Mouse (Mus musculus): Measurements from ENCODE around the gene Lpcat2.
"Not testable (repeated sequence)": the region's sequence is repeated elsewhere in the genome, so short reads cannot be mapped to it uniquely, and the experiment has no call there.

Gene Lpcat2

DNA sequence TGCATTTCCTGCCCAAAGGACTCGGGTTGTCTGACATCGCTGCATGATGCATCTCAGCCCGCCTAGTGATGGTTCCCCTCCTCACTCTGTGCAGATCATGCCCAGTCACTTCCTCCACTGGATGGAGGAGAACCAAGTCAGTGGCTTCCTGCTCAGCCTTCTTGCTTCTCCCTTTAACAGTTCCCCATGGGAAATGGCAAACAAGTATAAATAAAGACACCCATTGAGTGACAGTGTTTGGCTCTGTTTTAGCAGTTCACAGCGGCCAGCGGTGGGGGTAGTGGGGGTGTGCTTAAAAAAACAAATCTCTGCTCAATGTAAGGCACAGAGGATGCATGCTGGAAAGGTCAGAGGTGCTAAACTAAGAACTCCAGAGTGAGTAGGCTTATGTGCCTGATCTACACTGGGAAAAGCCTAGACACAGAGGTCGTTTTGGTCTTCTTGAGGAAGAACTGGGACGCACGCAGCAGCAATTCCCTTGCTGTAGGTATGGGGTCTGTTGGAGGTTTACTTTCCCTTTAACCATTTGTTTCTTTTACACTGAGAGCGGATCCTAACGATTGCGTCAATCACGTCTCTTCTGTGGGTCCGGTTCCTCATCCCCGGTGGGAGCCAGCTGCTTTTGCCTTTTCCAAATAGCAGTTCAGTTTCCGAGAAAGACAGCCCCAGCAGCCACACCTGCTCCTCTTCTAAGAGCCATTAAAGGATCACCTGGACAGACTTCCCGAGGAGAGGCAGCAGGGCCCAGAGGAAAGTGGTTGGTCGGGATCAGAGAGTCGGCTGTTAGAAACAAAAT, 1.8 kb upstream of the Lpcat2 start:
- DNase-seq (ENCODE audit: low read depth, low spot score): no peak

DNA sequence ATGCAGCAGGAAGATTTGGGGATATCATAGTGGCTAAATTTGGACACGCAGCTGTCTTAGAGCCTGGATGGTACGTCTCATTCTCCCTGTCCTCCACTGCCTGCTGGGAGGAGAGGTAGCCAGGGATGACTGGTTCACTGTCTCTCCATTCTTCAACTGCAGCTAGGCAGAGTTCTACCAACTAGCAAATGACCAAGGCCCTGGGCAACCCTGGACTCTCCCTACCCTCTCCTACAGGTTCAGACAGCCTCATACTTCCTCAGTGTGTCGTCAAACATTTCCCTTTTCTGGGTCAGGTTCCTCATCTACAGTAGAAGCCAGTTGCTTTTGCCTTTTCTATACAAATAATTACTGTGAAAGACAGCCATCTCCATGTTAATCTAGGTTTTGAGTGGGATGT, 466 bp upstream of the Lpcat2 start:
- DNase-seq (ENCODE audit: low read depth, low spot score): no peak

DNA sequence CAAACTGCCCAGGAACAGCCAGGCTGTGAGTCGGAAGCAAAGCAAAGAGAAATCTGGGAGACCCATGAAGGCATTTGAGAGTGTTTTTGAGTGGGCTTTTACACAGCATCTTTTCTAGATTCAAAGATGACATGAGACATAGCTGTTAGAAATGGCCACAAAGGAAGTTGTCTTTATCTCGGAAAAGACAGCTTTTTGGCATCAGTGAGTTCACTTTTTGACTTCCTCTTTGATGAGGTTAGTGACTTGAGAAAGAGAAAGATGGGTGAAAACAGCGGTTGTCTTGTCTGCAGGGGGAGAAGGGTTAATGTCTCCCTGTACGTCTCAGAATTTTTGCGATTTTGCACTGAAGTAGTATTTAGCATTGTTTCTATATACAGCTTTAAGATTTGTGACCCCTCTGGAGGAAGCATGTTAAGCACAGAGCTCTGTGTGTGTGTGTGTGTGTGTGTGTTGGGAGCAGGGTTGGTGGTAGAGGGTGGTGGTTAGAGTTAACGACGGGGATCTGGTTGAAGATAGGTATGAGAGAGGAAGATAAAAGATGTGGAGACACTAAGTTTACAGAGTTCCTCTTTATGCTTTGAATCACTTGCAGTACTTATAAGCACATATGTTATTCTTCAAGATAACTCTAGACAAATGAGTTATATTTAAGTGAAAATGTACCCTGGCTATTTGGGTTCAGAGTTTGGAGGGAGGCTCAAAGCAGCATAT, 1.3 kb downstream of the Lpcat2 start:
- no peak for DNase-seq (ENCODE audit: low read depth, low spot score)

DNA sequence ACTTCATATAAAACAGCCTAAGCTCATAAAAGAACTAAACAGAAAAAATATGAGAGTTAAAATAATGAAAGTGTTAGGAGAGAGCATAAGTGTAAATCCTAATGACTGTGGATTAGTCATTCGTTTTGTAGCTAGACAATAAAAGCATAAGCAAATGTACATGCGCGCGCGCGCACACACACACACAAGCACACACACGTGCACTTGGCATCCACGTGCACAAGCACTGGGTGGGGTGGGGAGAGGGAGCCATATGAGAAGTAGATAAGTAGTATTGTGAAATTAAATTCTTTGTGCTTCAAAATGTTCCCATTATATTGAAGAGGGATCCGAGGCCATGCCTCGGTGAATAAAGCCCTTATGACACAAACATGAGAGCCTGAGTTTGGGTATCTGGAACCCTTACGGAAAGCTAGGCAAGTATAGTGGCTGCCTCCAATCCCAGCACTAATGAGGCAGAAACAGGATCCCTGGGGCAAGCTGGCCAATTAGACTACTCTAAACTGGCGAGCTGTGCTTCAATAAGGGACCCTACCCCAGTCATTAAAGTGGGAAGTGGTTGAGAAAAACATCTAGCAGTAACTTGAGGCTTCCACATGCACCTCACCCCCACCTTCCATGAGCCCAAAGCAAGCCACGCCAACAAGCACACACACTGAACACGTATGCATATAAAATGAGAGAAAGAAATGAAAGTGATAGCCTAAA, 3.5 kb downstream of the Lpcat2 start:
- no peak for DNase-seq (ENCODE audit: low read depth, low spot score)

- DNase-seq (ENCODE audit: low read depth, low spot score): no peak
These were observed 6.8 kb downstream of the Lpcat2 start for GRCm38 (mm10) chr8:92861977-92862376.

DNA sequence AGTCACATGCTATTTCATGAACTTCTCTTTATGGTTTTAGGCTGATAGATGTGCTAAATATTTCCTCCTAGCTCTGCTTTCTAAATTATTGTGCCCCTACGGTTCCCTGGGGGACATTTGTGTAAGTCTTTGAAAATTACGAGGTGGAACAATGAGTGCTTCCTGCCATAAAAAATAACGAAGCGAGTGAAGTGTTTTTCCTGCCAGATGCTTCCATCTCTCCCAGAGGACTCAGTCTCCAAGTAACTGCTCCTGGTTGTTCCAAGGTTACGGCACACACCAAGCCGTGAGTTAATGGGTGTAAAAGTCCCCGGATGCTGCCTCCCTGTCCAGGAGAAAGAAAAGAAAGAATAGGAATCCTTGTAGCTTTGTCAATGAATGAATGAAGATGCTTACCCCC, 15.1 kb downstream of the Lpcat2 start:
- peak; percentile 61 for DNase-seq (ENCODE audit: low read depth, low spot score)

DNA sequence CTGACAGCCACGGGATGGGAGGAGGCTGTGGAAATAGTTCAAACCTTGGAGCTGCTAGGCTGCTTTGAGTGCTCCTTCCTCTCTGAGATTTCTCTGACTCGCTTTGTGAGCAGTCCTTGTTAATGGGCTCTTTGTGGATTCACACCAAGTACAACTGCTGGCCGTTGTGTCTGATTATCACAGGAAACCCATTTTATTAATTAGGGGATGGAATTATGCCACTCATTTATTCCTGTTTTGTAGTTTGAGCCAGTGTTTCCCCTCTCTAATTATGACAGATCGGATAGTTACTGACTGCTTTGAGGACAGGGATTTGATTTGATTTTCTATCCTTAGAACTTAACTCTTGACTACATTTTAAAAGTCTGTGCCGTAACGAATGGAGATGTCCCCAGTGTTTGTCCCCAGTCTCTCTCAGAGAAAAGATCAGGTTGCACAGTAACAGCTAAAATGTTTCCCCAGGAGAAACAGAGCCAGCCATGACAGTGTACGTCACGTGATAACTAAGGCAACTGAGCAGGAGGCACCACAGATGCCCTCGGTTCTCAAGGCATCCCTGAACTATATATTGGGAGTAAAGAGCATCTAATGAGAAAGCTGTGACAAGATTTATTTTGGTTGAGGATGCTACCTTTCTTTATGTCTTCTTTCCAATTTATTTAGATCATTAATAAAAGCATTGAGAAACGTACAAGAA, 17.1 kb downstream of the Lpcat2 start:
- DNase-seq (ENCODE audit: low read depth, low spot score): no peak

- DNase-seq (ENCODE audit: low read depth, low spot score): no peak
These were observed 20.7 kb downstream of the Lpcat2 start for GRCm38 (mm10) chr8:92875795-92876194.

- DNase-seq (ENCODE audit: low read depth, low spot score): no peak
These were observed 26.1 kb downstream of the Lpcat2 start for GRCm38 (mm10) chr8:92881247-92881646.

- no peak for DNase-seq (ENCODE audit: low read depth, low spot score)
These were observed 28.6 kb downstream of the Lpcat2 start for GRCm38 (mm10) chr8:92883771-92884170.

- DNase-seq (ENCODE audit: low read depth, low spot score): not testable (repeated sequence)
These were observed 37.1 kb downstream of the Lpcat2 start for GRCm38 (mm10) chr8:92892216-92892615.

DNA sequence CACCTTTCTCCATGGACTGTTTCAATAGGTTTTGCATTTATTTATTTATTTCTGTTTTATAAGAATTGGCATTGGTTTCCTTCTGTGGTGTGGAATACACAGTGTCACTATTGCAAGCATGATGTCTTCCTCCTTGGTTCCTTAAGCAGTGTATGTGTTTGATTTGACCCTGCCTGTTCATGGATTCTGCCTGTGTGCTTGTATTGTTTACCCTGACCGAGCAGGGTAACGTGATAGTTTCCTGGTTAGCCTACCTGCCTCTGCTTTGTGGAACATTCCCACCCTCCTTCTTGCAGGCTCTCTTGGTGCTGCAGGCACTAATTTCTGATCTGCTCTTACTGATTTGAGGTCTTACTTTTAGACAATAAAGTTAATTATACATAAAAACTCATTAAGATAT, 38.7 kb downstream of the Lpcat2 start:
- no peak for DNase-seq (ENCODE audit: low read depth, low spot score)

GRCm38 (mm10) chr8:92895053-92895452, 39.9 kb downstream of the Lpcat2 start:
- no peak for DNase-seq (ENCODE audit: low read depth, low spot score)

GRCm38 (mm10) chr8:92896056-92896455, 40.9 kb downstream of the Lpcat2 start:
- DNase-seq (ENCODE audit: low read depth, low spot score): no peak

DNA sequence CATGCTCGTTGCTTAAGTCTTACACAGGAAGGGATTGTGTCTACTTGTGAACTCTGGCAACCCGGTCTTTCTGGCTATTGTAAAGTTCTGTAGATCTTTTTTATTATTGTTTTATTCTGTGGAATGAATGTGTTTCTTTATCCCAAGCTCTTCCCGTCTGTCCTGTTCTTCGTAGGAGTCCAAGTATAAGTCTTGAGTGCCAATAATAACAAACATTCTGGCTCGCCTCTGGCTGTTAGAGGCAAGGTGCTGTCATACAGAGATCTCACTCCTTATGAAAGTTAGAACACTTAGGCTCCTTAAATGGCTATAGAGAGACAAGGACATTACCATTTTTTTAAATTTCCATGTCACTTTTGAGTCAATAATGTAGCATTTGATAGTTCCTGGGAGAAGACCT, 41.5 kb downstream of the Lpcat2 start:
- DNase-seq (ENCODE audit: low read depth, low spot score): no peak

GRCm38 (mm10) chr8:92897794-92898193, 42.7 kb downstream of the Lpcat2 start:
- DNase-seq (ENCODE audit: low read depth, low spot score): no peak

DNA sequence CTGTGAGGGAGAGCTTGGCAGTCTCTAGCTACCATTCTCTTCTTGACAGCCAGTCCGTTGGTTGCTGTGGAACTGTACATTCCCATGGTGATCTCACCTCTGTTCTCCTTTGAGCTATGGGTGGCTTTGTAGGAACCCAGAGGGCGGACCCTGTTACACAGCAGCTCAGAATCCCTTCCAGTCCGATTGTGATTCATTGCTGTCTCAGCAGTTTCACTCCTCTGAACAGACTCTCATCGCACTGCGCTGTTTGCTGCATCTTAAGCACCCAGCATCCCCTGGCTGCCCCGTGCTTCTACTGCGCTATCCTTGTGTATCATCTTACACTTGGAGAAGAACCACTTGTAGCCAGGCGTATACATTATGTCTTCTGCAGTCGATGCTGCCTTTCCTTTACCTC, 44.5 kb downstream of the Lpcat2 start:
- DNase-seq (ENCODE audit: low read depth, low spot score): no peak

DNA sequence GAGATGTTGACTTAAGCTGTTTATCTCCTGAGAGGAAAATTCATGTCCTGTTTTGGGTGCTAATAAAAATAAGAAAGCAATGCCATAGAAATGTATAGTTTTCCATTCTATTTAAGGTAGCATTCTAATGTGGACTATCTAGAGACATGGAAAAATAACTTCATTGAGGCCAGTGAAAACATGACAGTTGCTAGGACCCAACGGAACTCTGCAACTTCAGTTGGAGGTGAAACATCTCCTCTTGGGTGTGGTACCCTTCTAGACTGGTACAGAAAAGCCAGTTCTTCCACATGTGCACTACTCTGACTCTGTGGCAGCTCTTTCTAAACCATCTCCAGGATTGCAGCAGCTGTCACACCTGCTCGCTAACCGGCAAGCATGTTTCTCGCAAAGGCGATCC, 46.0 kb downstream of the Lpcat2 start, which contains the start of gene Capns2:
Gene Capns2 (plus strand): TSS at position 301 of the 400 bp plus-strand sequence.
- DNase-seq (ENCODE audit: low read depth, low spot score): no peak

DNA sequence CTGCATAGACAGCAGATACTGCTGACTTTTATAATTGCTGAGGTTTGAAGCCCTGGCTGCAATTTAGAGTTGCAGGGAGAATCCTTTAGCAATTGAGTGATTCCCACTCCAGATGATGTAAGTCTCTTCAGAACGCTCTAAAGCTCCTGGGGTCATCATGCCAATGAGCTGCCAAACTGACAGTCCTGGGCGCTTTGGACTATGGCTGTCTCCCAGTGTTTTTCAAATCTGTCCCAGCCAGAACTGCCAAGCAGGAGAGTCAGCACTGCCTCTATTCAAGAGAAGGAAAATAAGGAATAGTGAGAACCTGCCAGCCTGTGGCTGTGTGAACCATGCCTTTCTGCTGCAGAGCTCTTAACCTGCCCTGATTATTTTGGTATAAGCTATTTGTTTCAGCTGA, 47.8 kb downstream of the Lpcat2 start:
- DNase-seq (ENCODE audit: low read depth, low spot score): no peak

DNA sequence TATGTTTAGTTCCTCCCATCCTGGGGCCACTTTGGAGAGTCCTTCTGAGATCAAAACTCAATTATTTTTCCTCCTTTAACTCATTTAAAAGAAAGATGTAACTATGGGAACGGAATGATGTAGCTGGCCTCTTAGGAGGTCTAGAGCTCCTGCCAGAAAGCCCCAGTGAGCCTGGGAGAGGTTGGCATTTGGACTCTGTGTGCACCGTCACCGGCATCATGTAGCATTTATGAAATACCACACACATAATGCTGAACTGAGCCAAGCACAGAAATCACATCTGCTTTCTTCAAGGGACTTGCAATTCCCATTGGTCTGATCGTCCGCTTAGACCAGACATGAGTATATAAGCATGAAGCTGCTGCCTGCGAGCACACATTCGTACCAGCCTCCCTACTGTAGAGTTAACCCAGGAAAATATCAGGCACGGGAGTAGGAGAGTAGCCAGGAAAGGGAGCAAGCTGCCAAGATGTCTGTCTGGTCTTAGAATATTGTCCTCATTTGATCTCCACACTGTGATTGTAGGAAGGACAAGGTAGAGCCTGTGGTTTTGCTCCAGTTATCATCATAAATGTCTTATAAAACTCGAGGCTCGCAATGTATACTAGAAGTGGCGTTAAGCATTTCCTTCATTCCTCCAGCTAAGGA, 48.5 kb downstream of the Lpcat2 start:
- no peak for DNase-seq (ENCODE audit: low read depth, low spot score)

DNA sequence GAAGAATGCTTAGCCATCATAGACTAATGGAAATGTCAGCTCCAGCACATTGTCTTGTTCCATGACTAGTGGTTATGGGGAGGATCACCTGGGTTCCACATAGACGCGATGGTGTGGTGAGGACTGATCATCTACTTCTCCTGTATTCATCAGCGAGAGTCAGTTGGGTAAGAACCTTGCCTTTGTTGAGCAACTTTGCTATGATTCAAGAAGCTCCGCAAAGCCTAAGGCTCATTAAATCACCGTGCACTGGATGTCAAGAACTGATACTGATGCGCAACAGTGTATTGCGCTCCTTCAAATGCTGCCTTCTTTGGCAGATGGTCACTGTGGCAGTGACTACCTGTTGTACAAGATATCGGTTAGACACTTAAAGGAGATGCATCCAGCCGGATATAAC, 51.4 kb downstream of the Lpcat2 start:
- no peak for DNase-seq (ENCODE audit: low read depth, low spot score)

Measured in mesoderm, embryonic 11.5 days (tissue).